Mouse (Mus musculus): ENCODE data around the gene H2afv.

H2afv gene

DNA sequence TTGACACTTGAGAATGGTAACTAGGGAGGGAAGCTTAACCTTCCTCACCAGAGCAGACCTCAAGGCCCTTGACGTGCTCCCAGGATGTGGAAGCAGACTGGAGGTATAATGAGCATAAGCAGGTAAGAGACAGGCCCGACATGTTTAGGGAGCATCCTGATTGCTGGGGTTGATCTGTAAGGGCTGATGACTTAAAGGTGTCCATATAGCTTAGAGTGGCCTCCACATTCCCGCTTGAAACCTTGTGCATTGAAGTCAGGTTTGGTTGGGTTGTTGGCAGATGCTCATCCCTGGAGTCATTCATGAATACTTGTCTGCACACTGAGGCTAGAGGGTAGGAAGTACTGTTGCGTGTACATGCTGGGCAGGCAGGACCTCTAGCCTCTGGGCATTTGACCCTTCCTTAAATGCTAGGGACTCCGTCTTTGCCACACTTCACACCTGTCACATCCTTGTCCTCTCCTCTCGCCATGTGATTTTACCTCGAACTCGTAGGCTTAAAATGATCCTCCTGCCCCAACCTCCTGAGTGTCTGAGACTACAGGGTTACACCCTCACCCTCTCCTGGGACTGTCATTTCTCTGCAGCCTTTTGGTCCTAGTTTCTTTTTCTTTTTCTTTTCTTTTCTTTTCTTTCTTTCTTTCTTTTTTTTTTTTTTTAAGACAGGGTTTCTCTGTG, 53.7 kb downstream of the H2afv start:
- no peak for DNase-seq (ENCODE audit: low read depth, low spot score)

GRCm38 (mm10) chr11:6389483-6389921, 54.7 kb downstream of the H2afv start:
- no peak for DNase-seq (ENCODE audit: low read depth, low spot score)

GRCm38 (mm10) chr11:6388726-6389413, 55.4 kb downstream of the H2afv start, which contains the start of gene Zmiz2:
Zmiz2 (plus strand) TSS chr11:6389074.
- DNase-seq (ENCODE audit: low read depth, low spot score) = peak; percentile 80

DNA sequence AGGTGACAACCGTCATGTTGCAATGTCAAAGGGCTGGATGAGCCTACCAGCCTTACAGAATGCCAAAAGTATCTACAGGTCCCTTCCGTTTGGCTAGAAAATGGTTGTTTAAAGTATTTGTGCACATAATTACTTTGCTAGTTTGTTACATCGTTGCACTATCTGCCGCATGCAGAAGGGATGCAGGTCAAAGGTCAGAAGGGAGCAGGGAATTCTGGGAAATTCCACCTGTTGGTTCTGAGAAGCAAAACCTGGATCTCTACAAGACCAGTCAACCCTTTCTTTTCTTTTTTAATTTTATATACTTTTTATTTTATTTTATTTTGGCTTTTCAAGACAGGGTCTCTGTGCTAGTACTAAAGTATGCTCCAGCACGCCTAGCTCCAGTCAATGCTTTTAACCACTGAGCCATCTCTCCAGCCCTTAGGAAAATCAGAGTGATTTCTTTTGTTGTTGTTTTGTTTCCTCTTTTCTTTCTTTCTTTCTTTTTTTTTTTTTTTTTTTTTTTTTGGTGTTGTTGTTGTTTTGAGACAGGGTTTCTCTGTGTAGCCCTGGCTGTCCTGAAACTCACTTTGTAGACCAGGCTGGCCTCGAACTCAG, 56.0 kb downstream of the H2afv start:
- no peak for DNase-seq (ENCODE audit: low read depth, low spot score)

DNA sequence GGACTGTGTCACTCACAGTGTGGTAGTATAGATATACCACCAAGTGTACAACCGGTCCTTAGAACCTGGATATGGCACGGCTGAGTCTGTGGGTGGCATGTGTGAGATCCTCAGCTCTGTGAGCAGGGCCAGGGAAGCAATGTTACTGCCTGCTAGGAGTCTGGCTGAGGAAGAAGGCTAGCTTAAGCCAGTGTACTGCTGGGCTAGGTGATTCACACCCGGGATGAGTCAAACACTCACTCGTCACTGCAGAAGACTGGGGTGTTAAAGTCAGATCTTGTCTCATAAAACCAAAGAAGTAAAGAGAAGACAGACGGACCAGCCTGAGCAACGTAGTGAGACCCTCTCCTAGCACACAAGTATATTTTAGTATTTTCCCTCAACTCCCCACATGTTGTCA, 63.3 kb downstream of the H2afv start:
- no peak for DNase-seq (ENCODE audit: low read depth, low spot score)

Measured in skeletal muscle tissue, adult 2 months (tissue).